Mouse (Mus musculus) urinary bladder, adult 2 months (tissue): Measurements from ENCODE around the gene Ski. TPM values are rescaled to one million over a fixed set of nuclear protein-coding genes. Genes with fewer than 3 reads are reported as not detected.

ENCODE experiments used
- DNase-seq: peaks from one replicate; pipeline ENCODE4 v3.0.0; 2022; ENCODE audit warnings: low spot score
- polyA plus RNA-seq: library from polyadenylated mRNA; depleted of rRNA; stranded (reverse); fragments of >200 nt; gene quantifications from 2 replicates; pipeline ENCODE4 v1.2.3, GENCODE M21; 2012

The Ski gene
- polyA plus RNA-seq, 1 experiment: 43.6 TPM

DNA sequence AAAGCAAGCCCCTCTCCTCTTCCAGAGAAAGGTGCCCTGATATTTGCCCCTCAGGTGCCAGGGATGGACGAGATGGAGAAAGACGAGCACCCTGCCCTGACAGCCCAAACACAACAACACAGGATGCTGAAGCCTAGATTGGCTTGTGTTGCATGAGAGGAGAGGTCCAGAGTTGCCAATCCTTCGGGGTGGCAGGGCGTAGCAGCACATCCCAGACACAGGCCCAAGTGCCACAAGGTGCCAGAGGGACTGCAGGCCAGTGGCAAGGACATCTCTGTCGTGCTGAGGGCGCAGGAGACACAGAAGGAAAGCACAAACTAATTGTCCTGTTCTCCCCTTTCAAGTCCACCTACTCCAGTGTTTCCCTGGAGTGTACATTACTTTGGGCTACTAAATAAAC lies 8.2 kb downstream of the Ski start:
- no peak for DNase-seq

DNA sequence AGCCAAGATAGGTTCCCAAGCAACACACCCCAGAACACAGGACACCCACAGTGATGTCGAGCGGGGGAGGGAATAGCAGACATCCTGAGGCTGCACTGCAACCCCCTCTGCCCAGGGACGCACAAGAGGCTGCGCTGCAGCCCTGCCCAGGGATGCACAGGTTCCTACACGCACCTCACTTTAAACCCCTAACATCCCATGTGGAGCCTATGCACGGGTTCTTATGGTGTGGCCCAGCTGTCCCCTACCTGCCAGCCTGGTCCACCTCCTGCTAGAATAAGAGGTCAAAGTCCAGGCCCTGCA lies 8.7 kb downstream of the Ski start:
- no peak for DNase-seq

DNA sequence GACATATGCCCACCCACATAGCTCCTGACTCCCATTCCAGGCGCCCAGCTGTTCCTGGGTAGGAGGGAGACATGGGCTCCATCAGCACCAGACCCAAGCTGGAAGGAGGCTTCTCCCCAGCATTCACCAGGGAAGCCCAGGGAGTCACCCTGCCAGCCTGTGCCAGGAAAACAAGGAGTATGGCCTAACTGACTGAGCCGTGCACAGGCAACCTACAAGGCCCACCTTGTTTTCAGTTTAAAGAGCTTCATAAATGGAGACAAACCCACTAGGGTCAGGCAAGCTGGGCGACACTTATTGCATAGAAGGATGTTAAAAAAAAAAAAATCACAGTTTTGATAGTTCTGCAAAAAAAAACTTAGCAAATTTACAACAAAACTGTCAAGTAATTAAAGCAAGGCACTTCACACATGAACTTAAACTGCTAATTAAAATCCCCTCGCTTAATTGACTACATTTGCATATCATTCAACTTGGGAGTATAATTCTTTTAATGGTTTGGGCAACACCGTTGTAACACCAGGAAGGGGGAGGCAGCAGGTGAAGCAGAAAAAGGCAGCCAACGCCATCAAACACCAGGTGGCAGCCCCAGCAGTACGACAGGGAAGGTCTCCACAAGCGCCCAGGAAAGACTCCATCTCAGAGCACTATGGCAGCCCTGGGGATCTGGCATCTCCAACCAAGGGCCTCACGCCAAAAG lies 9.2 kb downstream of the Ski start:
- no peak for DNase-seq

DNA sequence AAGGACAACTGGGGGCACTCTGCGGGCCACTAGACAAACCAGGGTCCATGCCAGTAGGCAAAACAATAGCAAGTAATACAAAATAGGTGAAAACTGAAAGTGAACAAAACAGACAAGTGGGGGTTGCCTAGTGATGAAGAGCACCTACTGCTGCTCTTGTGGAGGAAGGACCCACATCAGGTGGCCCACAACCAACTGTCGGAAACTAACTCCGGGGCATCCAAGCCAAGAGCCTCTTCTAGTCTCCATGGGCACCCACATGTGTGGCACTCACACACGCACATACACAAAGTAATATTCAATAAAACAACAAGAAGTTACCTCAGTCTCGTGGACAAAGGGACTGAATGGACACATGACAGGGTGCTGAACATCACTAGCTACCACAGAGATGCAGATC lies 12.9 kb downstream of the Ski start:
- no peak for DNase-seq

DNA sequence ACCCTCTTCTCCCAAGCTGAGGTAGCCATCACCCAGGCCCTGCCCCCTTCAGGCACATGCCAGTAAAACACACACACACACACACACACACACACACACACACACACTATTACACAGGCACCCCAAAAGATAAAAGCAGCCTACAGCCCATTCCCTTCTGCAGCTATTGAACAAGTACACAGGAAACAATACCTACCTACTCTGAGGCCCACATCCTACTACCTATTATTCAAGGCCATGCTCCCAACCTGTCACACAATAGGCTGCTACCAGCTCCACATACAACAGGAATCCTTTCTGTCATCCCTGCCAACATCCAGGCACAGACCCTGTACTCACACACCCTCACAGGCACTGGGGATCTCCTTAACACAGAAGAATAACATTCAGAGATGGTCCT lies 13.3 kb downstream of the Ski start:
- DNase-seq: no peak

DNA sequence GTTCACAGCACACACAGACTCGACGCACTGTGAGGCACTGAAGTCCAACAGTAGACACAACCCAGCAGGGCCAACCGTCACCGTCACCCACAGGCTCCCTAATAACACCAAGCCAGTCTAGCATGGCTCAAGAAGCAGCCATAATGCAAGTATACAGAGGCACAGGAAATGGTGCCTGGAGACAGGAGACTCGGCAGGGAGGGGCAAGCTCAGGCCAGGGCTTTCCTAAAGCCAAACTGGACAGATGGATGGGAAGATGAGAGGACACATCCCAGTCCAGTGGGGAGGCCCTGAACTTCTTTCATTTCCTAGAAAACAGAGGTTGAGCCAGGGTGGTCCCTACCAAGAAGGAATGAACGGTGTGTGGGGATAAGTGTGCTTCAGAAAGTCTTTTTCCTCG lies 13.8 kb downstream of the Ski start:
- no peak for DNase-seq

DNA sequence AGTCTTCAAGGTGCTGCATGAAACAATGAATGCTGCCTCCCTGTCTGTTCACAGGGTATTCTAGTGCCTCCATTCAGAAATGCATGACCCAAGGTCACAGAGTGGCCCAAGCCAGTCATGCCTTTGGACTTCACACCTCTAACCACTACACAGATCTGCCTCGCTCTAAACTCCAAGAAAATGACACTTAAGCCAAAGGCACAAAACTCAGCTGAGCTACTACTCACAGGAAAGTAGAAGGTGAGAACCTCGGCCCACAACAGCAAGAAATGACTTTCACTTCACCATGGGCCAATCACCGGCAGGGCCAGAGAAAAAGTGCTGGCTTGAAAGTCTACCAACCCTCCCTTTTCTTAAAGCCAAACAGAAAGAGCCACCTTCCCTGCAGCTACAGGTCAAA lies 14.6 kb downstream of the Ski start:
- no peak for DNase-seq

DNA sequence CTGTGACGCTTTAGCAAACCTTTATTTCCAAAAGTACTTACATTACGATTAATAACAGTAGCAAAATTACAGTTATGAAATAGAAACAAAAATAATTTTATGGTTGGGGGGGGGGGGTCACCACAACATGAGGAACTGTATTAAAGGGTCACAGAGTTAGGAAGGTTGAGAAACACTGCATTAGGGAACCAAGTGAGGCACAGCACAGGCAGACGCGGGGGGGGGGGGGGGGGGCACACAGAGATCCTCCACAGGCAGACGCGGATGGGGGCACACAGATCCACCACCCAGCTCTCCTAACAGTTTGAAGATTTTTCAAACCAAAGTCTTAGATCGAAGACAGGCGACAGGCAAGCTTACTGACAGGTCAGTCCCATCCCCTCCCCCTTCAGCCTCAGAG lies 15.9 kb downstream of the Ski start:
- DNase-seq: no peak

DNA sequence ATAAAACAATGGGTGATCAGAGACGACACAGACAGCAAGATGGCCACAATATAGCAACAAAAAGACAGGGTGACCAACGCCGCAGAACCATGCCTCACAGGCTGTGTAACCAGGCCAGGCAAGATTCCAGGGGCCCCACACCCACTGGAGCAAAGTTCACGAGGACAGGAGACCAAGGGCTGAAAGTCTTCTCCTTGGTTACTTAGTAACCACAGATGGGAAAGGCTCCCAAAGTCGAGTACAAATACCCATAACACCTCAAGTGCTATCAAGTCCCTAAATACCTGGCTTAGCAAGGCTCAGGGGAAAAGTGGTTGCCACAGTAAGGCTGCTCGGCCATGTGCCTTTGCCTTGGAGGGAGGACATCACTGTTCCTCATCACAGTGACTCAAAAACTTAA lies 16.5 kb downstream of the Ski start:
- no peak for DNase-seq

DNA sequence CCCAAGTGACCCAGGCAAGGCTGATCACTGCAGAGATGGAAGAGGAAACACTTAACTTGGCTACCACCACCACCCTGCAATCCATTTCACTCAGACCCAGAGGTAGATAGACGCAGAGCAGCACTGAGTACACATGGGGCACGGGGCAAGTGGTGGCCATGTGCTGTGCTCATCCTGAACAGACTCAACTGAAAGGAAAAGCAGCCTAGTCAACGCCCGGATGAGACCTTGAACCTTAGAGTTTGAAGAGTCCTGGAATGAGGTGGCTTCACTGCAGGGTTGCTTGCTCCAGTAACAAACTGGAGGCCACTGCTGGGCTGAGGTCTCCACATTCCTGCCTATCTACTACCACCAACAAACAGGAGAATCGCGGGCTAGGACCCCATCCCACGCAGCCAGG lies 20.6 kb downstream of the Ski start:
- DNase-seq: no peak

DNA sequence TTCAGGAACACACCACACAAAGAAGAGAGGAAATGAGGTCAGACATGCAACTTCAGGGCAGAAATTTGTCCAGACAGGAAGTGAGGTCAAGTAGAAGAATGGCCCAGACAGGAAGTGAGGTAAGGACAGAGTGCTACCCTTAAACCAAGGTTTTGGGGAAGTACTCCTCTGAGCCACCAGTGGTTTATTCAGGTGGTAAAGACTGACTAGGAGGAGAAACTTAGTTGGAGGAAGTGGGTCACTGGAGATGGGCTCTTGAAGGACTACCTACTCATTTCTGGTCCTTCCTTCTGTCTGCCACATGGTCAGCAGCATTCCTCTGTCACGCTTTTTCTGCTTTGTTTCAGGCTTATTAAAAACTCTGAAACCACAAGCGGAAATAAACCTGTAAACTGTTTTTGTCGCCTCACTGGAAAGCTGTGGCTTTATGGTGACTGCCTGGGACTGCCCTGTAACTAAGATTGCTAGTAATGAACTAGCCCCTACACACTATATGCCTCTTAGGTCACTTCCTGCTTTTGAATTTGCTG lies 21.5 kb downstream of the Ski start:
- no peak for DNase-seq

DNA sequence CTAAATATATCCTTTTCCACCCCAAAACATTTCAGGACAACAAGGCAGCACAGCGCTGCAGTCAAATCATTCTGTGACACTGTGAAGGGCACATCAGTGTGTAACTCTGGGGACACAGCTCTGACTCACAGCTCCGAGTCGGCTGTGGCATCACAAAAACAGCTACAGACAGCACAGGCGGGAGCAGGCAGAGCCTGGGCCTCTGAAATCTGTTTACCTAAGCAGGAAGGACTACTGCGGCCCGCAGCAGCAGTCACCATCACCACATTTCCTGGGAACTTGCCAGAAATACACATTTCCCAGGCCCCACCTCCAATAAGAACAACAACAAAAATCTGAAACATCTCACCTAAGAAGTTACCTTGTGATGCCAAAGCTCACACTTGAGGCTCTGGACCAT lies 24.7 kb downstream of the Ski start:
- no peak for DNase-seq

DNA sequence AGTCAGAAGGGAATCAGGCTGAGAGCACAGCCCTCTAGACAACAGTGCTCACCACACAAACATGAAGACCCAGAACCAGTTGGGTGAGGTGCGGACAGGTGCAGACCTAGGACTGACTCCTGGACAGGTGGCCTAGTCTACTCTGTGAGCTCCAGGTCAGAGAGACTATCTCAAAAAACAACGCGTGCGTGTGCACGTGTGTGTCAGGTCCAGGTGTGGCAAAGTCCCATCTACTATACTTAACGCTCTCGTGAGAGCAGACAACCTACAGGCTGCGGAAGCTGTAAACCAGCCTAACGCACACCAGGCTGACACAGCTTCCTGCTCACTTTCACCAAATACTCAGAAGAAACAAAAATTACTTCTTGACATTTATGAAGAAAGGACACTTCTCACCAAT lies 27.2 kb downstream of the Ski start:
- DNase-seq: no peak

DNA sequence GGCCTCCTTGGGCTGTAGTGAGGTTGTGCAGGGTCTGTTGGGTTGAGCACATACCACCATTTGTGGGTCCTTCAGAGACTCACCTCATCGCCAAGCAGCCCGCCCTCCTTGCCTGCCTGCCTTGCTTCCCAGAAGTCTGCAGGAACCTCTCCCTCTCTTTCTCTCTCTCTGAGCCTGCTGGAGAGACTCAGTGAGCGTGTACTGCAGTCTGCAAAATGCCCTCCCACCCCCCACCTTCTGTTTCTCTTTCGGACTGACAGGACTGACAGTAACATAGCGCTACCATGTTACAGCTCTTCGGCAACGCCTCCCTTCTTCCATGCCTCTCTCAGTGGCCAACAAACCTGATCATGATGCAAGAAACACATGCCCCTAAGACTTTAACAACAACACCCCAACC lies 32.1 kb downstream of the Ski start:
- DNase-seq: no peak

DNA sequence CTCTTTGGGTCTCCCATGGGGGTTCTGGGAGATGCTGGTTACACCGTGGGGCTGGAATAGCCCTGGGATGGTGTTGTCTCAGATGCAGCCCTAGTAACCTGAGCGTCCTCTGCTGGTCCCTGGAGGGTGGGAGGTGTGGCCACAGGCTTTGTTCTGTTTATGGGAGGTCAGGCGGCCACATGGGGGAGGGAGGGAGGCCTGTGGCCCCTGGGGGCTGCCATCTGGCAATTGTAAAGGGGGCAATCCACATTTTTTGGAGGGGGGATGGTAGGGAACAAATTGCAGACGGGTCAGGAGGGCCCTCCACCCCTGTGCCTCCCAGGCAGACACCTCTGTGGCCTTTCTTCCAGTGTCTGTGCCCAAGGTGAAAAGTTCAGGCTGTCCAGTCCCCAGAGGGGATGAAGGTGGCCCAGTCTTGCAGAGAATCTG lies 32.7 kb downstream of the Ski start:
- DNase-seq: no peak

DNA sequence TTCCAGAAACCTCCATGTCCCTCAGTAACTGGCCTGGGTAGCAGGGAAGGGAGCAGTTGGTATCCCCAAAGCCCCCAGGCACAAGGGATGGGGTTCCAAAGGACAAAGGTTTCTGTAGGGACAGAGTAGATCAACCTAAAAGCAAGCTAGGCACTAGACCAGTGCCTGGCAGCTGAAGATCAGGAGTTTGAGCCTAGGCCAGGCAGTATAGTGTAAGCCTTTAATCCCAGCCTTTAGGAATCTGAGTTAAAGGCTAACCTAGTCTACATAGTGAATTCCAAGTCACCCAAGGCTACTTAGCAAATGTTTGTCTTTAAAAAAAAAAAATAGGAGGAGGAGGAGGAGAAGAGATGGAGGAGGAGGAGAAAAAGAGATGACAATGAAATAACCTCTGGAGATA lies 33.6 kb downstream of the Ski start:
- no peak for DNase-seq

DNA sequence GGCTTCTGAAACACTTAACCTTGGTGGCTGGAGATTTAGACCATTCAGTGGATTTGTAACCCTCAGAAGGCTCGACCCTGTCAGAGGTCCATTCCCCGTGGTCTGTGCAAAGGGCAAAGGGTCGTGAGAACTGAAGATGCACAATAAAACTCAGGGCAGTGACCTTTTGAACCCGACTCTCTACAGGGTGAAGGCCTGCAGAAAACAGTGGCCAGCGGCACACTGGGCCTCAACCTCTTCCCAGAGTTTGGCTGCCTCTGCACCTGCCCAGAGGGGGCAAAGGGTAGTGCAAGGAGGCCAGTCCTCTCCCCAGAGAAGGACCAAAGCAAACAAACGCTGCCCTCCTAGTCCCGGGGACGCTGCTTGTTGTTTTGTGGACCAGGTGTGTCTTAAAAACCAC lies 34.1 kb downstream of the Ski start:
- no peak for DNase-seq

DNA sequence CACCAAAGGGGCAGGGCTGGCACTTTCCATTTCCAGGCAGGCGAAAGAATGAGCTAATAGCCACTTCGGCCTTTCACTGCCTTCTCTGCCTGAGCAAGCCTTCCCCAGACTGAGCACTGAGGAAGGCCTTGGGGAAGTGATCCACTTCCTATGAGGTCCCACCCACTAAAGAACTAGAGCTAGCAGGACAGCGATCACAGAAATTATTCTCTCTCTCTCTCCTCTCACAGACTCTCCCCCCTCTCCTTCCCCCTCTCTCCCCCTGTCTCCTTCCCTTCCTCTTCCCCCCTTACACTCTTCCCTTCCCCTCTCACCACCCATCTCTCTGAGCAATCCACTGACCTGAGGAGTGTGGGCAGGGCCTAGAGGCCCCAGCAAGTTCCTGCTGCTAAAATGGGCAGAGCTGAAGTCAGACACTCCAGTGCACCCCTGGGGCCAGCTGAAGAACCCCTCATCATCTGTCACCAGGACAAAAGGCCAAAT lies 35.2 kb downstream of the Ski start:
- no peak for DNase-seq

DNA sequence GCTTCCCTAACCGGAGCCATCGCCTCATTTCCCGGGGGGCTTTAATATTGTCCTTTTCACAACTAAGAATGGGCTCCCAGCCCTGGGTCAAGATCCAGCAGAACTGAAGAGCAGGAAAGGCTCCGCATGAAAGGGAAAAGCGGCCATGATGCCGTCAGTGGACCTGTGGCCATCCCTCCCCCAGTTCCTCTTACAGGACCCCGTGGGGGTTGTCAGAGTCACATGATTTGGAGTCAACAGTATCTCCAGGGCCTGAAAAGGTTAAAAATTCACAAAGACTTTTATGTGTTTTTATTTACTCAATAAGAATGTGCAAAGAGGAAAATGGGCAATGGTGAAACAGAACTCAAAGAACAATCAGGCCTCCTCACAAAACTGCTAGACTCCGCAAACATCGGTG lies 36.5 kb downstream of the Ski start:
- no peak for DNase-seq

DNA sequence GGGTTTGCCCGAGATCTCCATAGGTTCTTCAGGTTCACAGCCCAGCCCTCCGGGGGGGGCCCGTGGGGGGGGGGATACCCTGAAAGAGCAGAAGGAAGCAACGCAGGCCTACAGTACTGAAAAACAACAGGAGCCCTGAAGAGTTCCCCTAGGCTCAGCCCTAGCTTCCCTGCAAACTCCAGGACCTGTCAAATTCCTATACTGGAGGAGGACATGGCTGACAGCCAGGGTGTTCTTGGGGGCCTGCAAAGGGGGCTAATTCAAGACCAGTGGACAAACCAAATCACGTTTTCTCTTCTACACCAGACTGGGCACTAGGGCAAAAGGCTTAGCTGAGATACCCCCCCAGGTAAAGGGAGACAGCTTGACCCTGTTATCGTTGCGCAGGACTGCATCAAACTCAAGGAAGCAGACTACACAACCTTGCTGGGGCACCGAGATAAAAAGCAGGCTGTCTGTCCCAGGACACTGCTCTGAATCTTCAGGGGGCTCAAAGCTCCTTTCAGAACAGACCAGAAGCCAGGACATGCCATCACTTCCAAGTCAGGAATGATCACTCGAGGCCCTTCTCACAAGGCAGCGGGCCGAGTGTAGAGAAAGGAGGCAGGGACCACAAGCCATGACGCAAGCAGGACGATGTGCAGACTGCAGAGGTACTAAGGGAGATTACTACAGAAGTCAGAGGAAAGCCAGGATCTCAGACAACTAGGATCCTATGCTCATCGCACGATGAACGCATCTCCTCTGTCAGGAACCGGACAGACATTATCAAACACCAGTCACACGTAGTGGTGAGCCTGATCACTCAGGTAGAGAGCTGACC lies 37.9 kb downstream of the Ski start:
- no peak for DNase-seq

DNA sequence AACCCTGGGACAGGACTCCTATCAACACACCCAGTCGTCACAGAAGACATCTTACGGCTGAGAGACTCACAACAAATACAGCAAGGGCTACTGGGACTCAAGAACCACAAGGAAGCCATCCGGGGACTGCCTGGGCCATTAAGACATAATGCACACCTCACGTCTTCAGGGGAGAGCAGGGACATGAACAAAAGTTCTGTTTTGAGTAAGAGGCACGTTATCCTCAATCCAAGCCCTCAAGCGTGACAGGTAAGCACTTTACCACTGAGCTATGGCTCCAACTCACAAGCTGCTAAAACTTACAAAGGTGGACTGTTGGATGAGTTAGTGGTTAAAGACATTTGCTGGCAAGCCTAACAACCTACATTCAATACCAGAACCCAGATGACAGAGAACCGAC lies 39.2 kb downstream of the Ski start:
- no peak for DNase-seq

DNA sequence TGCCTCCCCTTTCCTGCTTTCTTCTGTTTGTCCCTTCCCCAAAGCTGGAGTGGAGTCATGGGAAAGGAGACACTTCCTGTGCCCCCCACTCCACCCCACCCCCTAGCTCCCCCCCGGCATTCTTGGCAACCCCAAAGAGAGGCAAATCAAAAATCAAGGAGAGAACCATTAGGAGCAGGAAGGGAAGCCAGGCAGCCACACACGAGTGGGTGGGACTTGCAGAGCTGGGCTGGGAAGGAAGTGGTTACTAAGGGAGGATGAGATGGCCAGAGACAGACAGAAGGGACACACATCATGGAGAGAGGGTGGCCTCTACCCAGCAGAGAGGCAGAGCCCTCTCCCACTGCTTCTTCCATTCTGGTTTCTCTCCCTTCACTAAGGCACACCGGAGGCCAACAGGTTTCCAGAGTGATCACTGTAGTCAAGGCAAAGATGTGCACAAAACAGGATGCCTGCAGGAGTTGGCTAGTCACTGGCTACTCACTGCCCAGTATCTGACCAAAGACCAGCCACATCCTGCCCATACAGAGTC lies 43.3 kb downstream of the Ski start:
- DNase-seq: no peak

DNA sequence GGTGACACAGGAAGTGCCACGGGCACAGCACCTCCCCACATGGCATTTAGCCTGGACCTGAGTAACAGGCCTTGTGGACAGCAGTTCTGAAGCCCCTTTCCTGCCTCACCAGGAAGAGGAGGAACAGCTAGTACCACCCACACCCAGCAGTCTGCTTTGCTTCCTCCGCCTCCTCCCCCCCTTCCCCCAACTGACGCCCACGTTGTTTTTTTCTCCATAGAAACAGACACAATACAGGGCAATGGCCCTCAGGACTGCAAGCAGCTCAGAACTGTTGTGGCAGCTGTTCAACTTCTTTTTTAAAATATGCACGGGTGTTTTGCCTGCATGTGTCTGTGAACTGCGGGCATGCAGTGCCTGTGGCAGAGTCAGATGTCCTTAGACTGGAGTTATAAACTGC lies 44.1 kb downstream of the Ski start:
- DNase-seq: no peak
